Mouse (Mus musculus): ENCODE measurements around the gene Fgfr2. TPM values are rescaled to one million over a fixed set of nuclear protein-coding genes. Genes with fewer than 3 reads are reported as not detected.

The Fgfr2 gene
- polyA plus RNA-seq, 1 experiment from 2014 or later = 99.3 TPM

DNA sequence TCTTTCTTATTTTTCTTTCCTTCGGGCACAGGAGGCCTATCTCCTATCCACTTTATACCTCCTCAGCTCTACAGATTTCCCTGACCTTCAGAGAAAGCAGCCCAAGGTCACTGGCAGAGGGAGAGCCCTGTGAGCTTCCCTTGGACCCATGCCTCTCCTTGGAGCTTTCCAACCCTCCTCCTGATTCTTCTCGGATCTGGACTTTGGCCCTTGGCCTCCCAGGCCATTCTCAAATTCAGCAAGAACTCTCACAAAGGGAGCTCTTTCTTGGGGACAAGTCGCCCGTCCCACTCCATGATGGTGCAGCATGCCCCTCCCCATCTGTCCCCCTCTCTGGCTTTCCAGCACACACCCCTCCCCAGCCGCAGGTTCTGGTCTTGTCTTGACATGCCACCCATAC lies 2172.1 kb downstream of the Fgfr2 start:
- 84% methylated on average over 5 of the region's 5 CpGs for WGBS
- H3K36me3 ChIP-seq = no peaks in the 10 kb centered on the region
- no peak overlapping the region for H3K27ac ChIP-seq (replicated peaks)
- no peaks in the 10 kb centered on the region; the same call in 1 of the 2 replicates for H3K9me3 ChIP-seq (replicated peaks)
- H3K27me3 ChIP-seq (ENCODE audit: low read depth, poor library complexity, severe bottlenecking) = no peaks in the 10 kb centered on the region
- H3K4me1 ChIP-seq = no peaks in the 10 kb centered on the region
- DNase-seq (ENCODE audit: low spot score) = no peak
- H3K4me3 ChIP-seq = no peak overlapping the region

DNA sequence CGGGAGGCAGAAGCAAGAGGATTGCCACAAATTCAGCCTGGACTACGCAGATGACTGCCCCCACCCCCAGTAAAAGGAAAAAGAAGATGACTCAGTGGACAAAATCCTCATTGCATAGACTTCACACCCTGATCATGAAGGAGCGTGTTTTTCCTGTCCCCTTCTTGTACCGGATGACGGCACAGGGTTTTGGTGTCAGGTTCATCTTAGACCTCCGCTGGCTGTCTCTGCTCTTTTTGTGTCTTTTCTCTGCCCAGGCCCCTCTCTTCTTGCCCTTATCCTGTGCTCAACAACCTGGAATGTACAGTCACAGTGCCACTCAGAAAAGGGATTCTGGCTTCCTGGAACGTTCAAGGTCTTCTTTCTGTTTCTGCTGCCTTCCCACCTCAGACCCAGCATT lies 2172.7 kb downstream of the Fgfr2 start:
- H3K9me3 ChIP-seq (replicated peaks) = no peaks in the 10 kb centered on the region; the same call in 1 of the 2 replicates
- no peaks in the 10 kb centered on the region for H3K27me3 ChIP-seq (ENCODE audit: low read depth, poor library complexity, severe bottlenecking)
- 91% methylated on average over 7 of the region's 7 CpGs for whole genome bisulfite sequencing
- DNase-seq (ENCODE audit: low spot score) = no peak
- H3K36me3 ChIP-seq = no peaks in the 10 kb centered on the region
- no peak overlapping the region for H3K27ac ChIP-seq (replicated peaks)
- no peaks in the 10 kb centered on the region for H3K4me1 ChIP-seq
- H3K4me3 ChIP-seq = no peak overlapping the region

DNA sequence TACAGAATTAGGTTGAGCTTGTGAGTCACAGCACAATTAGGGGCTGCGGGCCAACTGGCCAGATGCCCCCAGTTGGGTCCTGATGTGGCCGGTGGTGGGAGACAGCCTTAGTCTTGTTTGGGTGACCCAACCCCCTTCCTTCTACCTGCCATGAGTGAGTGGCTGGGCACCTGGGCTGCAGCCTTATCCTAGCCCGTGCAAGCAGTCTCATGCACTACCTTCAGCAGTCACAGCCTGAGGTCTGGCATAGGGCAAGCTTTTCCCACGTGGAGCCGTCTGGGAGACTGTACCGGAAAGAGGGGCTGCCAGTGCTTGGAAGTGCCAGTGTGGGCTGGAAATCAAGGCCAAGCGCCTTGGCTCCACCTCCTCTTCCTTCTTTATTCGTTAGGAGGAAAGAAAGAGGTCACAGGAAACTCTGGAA lies 2173.8 kb downstream of the Fgfr2 start:
- DNase-seq (ENCODE audit: low spot score) = no peak
- WGBS = 55% methylated on average over 8 of the region's 8 CpGs

DNA sequence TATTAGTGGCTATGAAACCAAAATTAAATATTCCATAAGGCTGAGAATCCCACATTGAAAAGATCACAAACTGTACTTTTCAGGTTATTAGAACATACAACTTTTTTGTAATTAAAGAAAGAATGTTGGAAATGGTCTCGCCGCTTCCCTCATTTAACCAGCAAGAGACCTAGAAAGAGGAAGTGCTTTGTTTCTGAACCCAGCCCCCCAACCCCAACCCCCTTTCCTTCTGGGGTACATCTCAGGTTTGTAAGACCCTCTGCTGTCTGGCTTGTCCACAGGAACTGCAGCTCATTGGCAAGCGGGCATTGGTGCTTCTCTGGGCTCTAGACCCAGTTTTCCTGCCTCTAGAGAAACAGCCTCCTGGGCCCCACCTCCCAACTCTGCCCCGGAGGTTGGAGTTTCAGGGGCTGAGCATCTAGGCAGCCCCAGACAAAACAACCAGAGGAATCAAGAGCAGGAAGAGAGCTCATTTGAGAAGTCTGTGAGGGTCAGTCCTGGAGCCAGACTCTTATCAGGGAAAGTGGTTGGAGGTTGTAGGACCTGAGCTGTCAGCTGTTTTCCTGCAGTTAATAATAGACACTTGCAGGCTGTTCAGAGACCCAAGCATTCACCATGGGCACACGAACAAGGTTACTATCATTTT lies 2174.5 kb downstream of the Fgfr2 start:
- H3K4me1 ChIP-seq = no peaks in the 10 kb centered on the region
- H3K27ac ChIP-seq (replicated peaks) = no peak overlapping the region
- DNase-seq (ENCODE audit: low spot score) = no peak
- no peaks in the 10 kb centered on the region for H3K27me3 ChIP-seq (ENCODE audit: low read depth, poor library complexity, severe bottlenecking)
- H3K9me3 ChIP-seq (replicated peaks) = no peaks in the 10 kb centered on the region
- WGBS = 65% methylated on average over 5 of the region's 5 CpGs
- no peaks in the 10 kb centered on the region for H3K36me3 ChIP-seq
- no peak overlapping the region for H3K4me3 ChIP-seq

More for the DNA sequence above, 2173.8 kb downstream of the Fgfr2 start:
- Histone ChIP-seq H3K27ac (replicated peaks) (no peak overlapping the region), H3K4me3 (no peak overlapping the region), H3K4me1 (no peaks in the 10 kb centered on the region), H3K27me3 (ENCODE audit: low read depth, poor library complexity, severe bottlenecking) (no peaks in the 10 kb centered on the region), H3K9me3 (replicated peaks) (no peaks in the 10 kb centered on the region), H3K36me3 (no peaks in the 10 kb centered on the region)

DNA sequence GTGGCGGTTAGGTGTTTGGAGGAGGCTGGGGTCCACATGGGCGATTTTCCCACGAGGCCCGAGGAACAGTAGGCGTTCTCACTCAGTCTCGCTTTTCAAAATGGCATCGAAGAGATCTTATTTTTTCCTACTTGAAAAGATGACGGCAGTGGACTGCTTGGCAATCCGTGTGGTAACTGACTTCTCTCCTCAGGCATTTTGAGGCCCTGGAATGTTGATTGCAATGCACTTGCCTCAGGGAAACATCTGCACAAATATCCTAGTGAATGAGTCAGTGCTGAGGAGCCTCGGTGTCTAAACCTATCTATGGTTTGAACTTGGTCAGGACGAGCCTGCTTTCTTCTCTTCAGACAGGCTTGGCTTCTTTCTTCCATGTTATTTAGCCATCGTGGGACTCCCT lies 2176.8 kb downstream of the Fgfr2 start:
- H3K4me1 ChIP-seq = no peaks in the 10 kb centered on the region
- DNase-seq (ENCODE audit: low spot score) = no peak
- 91% methylated on average over 12 of the region's 12 CpGs for WGBS

DNA sequence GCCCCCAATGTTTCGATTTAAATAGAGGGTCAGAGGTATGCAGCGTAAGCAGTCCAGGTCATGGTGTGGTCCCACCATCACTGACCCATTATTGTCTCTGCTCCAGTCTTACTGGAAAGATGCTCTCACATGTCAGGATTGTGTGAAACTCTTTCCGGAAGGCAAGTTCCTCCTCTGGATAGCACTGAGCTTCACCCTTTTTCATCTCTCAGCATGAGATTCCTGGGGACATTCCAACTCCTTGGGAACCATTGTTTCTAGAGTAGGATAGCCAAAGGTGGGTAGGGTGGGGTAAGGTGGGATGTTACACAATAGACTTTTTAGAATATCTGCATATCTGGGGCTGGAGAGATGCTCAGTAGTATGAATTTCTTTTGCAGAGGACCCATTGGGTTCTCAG lies 2177.4 kb downstream of the Fgfr2 start:
- no peak overlapping the region for H3K27ac ChIP-seq (replicated peaks)
- DNase-seq (ENCODE audit: low spot score) = no peak
- 89% methylated on average over 3 of the region's 3 CpGs for WGBS
- no peaks in the 10 kb centered on the region for H3K4me1 ChIP-seq
- no peaks in the 10 kb centered on the region for H3K27me3 ChIP-seq (ENCODE audit: low read depth, poor library complexity, severe bottlenecking)
- H3K9me3 ChIP-seq (replicated peaks) = no peaks in the 10 kb centered on the region
- no peak overlapping the region for H3K4me3 ChIP-seq
- H3K36me3 ChIP-seq = no peaks in the 10 kb centered on the region

More for the DNA sequence above, 2176.8 kb downstream of the Fgfr2 start:
- H3K4me3 ChIP-seq = no peak overlapping the region
- no peaks in the 10 kb centered on the region for H3K9me3 ChIP-seq (replicated peaks)
- H3K27ac ChIP-seq (replicated peaks) = no peak overlapping the region
- no peaks in the 10 kb centered on the region for H3K36me3 ChIP-seq
- no peaks in the 10 kb centered on the region for H3K27me3 ChIP-seq (ENCODE audit: low read depth, poor library complexity, severe bottlenecking)

DNA sequence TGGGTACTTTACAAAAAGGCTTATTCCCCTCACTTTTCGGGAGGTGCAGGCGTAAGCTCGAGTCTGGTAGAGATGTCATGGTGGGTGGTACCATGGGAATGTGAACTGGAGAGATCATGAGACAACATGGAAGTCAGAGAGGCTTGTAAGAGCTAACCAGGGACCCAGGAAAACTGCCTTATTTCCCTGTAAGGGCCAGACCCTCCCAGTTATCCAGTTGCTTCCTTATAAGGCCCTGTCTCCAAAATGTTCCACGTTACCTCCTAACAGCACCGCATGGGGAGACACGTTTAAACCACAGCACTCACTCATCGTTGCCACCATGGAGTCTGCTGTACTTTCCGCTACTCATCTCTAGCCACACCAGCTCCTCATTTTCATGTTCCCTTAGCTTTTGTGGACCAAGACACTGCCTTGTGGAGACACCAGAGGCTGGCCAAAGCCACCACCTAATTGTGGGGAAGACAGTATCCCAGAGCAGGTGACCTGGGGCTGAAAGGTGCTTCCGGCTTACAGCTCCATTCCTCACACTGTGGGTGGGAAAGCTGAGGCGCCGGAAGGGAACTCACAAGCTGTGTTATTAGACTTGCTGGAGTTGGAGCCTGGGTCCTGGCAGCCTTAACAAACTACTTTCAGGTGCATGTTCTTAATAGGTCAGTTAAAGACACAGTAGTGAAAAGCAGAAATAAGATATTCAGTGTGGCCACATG lies 2178.2 kb downstream of the Fgfr2 start:
- DNase-seq (ENCODE audit: low spot score) = no peak
- WGBS = 90% methylated on average over 11 of the region's 11 CpGs
- no peak overlapping the region for H3K27ac ChIP-seq (replicated peaks)

DNA sequence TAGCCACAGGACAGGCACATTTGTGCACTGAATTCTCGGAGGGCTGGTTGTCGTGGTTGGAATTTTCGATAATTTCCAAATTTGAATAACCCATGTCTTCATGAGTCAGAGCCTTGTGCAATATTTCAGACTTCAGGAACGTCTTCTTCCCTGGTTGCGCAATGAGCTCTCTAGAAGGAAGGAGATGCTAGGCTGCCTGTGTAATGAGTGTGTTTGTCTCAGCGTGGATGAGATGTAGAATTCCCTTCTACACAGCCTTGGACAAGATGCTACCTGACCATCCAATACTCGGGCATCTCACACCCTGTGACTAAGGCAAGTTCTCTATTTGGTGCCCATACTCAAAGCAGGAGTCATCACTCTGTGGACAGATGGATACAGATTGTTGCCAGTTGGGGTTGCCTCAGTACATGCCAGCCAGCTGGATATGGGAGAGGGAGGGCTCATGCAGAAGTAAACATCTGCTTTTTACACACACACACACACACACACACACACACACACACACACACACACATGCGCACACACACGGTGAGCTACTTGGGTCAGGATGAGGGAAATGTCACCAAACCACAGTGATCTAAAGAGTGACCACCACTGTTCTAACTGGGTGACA lies 2179.8 kb downstream of the Fgfr2 start:
- 92% methylated on average over 9 of the region's 9 CpGs for WGBS
- Histone ChIP-seq H3K27ac (replicated peaks) (no peak overlapping the region), H3K4me1 (no peaks in the 10 kb centered on the region), H3K36me3 (no peaks in the 10 kb centered on the region), H3K27me3 (ENCODE audit: low read depth, poor library complexity, severe bottlenecking) (peaks cover 20% of the 10 kb centered on the region), H3K9me3 (replicated peaks) (no peaks in the 10 kb centered on the region), H3K4me3 (no peak overlapping the region)
- DNase-seq (ENCODE audit: low spot score) = no peak

More for the DNA sequence above, 2178.2 kb downstream of the Fgfr2 start:
- Histone ChIP-seq H3K27me3 (ENCODE audit: low read depth, poor library complexity, severe bottlenecking) (peaks cover 5% of the 10 kb centered on the region), H3K4me3 (no peak overlapping the region), H3K4me1 (no peaks in the 10 kb centered on the region), H3K36me3 (no peaks in the 10 kb centered on the region), H3K9me3 (replicated peaks) (no peaks in the 10 kb centered on the region)

DNA sequence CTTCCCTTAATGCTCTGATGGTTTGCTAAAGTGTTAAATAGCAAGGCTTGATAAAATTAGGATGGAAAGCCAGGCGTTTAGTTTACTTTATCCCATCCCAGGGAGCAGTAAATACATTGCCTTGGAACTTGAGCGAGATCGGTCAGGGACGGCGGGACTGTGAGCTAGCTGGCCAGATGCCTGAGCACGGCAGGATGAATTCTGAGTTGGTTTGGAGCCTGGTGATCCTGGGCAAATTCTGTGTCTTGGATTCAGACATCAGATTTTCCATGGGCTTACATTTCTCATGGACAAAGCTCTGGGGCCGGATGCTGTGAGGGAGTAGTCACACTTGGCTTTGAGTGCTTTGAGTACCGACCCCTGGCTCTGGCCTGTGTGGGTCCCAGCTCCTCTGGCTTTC lies 2182.4 kb downstream of the Fgfr2 start:
- 88% methylated on average over 8 of the region's 8 CpGs for WGBS

DNA sequence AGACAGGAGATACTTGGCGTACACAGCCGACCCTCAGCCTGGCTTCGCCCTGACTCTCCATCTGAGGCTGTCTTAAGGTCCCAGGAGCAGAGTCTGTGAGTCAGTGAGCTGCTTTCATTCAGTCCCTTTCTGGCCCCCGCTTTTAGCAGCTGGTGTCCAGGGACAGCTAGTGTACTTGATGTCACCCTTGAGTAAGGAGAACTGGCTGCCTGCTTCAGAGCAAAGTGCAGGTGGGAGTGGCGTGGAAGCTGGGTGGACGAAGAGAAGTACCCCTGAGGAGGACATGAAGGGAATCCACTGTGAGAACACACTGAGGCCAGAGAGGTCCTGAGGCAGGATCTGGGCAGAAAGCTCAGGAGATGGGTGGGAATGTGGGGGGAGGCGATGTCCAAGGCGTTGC lies 2184.3 kb downstream of the Fgfr2 start:
- Histone ChIP-seq H3K4me1 (peaks cover 17% of the 10 kb centered on the region), H3K36me3 (no peaks in the 10 kb centered on the region), H3K4me3 (no peak overlapping the region), H3K27me3 (ENCODE audit: low read depth, poor library complexity, severe bottlenecking) (peaks cover 65% of the 10 kb centered on the region), H3K27ac (replicated peaks) (no peak overlapping the region), H3K9me3 (replicated peaks) (no peaks in the 10 kb centered on the region)
- no peak for DNase-seq (ENCODE audit: low spot score)
- WGBS = 88% methylated on average over 8 of the region's 8 CpGs

More for the DNA sequence above, 2182.4 kb downstream of the Fgfr2 start:
- Histone ChIP-seq H3K4me3 (no peak overlapping the region), H3K4me1 (peaks cover 12% of the 10 kb centered on the region), H3K9me3 (replicated peaks) (no peaks in the 10 kb centered on the region), H3K27me3 (ENCODE audit: low read depth, poor library complexity, severe bottlenecking) (peaks cover 47% of the 10 kb centered on the region), H3K36me3 (no peaks in the 10 kb centered on the region), H3K27ac (replicated peaks) (no peak overlapping the region)
- DNase-seq (ENCODE audit: low spot score) = no peak

DNA sequence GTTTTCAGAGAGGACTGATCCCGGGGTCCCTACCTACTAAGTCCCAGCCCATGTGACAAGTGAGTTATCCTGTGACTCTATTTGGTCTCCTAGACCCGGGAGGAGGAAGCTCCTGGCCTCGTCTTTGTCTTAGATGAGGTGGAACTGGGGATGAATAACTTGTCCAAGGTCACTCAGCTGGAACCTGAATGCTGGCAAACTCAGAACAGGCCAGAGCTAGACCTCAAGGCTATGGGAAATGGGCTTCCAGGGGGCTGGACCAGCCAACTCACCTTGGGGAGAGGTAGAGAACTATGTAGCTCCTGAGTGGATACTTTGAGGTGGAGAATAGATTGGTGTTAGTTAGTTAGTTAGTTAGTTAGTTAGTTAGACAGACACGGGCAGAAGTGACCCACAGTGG lies 2185.1 kb downstream of the Fgfr2 start:
- H3K4me1 ChIP-seq = peaks cover 17% of the 10 kb centered on the region
- H3K36me3 ChIP-seq = no peaks in the 10 kb centered on the region
- 58% methylated on average over 4 of the region's 4 CpGs for WGBS
- H3K4me3 ChIP-seq = no peak overlapping the region
- no peak for DNase-seq (ENCODE audit: low spot score)
- peaks cover 74% of the 10 kb centered on the region for H3K27me3 ChIP-seq (ENCODE audit: low read depth, poor library complexity, severe bottlenecking)
- H3K9me3 ChIP-seq (replicated peaks) = no peaks in the 10 kb centered on the region
- H3K27ac ChIP-seq (replicated peaks) = no peak overlapping the region

DNA sequence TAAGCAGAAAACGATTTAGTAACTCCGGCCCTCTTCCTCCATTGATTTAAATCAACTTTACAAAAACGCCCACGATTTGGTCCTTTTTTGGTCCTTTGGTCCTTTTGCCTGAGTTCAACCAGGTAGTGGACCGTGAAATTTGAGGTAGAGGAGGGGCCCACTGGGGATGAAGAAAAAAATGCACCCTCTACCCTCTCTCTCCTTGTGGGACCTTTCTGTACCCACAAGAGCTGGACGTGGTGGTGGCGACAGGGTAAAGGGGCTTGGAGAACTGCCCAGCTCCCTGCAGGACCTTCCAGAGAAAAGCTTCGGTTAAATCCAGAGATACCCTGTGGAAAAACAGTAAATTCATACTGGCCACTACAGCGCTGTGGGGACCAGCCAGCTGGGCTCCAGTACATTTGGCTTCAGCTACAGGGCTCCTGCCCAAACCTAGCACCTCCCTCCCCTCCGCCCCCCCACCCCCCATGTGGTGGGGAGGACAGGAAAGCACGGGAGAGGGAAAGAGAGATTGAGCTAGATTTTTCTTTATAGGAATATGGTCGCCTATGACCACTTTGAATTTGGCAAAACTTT lies 2185.8 kb downstream of the Fgfr2 start:
- Histone ChIP-seq H3K27ac (replicated peaks) (no peak overlapping the region), H3K36me3 (no peaks in the 10 kb centered on the region), H3K4me3 (no peak overlapping the region), H3K27me3 (ENCODE audit: low read depth, poor library complexity, severe bottlenecking) (peaks cover 80% of the 10 kb centered on the region), H3K9me3 (replicated peaks) (no peaks in the 10 kb centered on the region), H3K4me1 (peaks cover 17% of the 10 kb centered on the region)
- DNase-seq (ENCODE audit: low spot score) = no peak
- 32% methylated on average over 12 of the region's 12 CpGs for WGBS
